Mouse (Mus musculus) MEL (cell line): Measurements from ENCODE around the gene Gm20388. TPM values are rescaled to one million over a fixed set of nuclear protein-coding genes. Genes with fewer than 3 reads are reported as not detected.

Experiments used
- DNase-seq: peaks from one replicate; pipeline ENCODE4 v3.0.0; 2011; ENCODE audit warnings: low read depth, low spot score
- H3K27ac ChIP-seq: 2 replicates; pipeline ENCODE4 v1.5.1; 2012; ENCODE audit warnings: low read depth, mild to moderate bottlenecking, control low read depth, low read length, moderate library complexity; ENCODE audit not compliant: control insufficient read depth
- H3K27me3 ChIP-seq, 2 experiments: fragments of 150-350 bp in 1 of 2; sonication (generic) in 1 of 2; 2 replicates each; pipeline ENCODE4 v1.6.1; 2012; ENCODE audit warnings: low read length in 2 of 2, mild to moderate bottlenecking in 2 of 2, improper control_type of control experiment in 1 of 2, moderate library complexity in 1 of 2; ENCODE audit not compliant: insufficient read depth in 2 of 2, control insufficient read depth in 1 of 2
- H3K36me3 ChIP-seq, 2 experiments: 2 replicates each; pipeline ENCODE4 v1.6.1; 2012 to 2014; ENCODE audit warnings: low read length in 2 of 2, improper control_type of control experiment in 1 of 2, inconsistent platforms in 1 of 2, mild to moderate bottlenecking in 1 of 2; ENCODE audit not compliant: insufficient read depth in 2 of 2, control insufficient read depth in 1 of 2
- H3K4me1 ChIP-seq, 2 experiments: fragments of 150-350 bp in 1 of 2; sonication (generic) in 1 of 2; 2 replicates each; pipeline ENCODE4 v1.6.1; 2012; ENCODE audit warnings: low read length in 2 of 2, improper control_type of control experiment in 1 of 2, mild to moderate bottlenecking in 1 of 2; ENCODE audit not compliant: insufficient read depth in 2 of 2, control insufficient read depth in 1 of 2
- H3K4me3 ChIP-seq, 2 experiments: fragments of 150-350 bp in 1 of 2; sonication (generic) in 1 of 2; 2 replicates each; pipeline ENCODE4 v1.5.1; 2012; ENCODE audit warnings: low read depth in 2 of 2, low read length in 2 of 2, mild to moderate bottlenecking in 2 of 2, moderate library complexity in 2 of 2, control low read depth in 1 of 2, improper control_type of control experiment in 1 of 2; ENCODE audit not compliant: control insufficient read depth in 1 of 2, insufficient read depth in 1 of 2
- H3K79me2 ChIP-seq: 2 replicates; pipeline ENCODE4 v1.6.1; 2012; ENCODE audit warnings: mild to moderate bottlenecking, low read length, moderate library complexity; ENCODE audit not compliant: control insufficient read depth, poor library complexity, insufficient read depth
- H3K9ac ChIP-seq: 2 replicates; pipeline ENCODE4 v1.6.1; 2012; ENCODE audit warnings: low read depth, mild to moderate bottlenecking, control low read depth, low read length, moderate library complexity; ENCODE audit not compliant: control insufficient read depth, poor library complexity, severe bottlenecking
- H3K9me3 ChIP-seq: fragments of 150-350 bp; sonication (generic); replicated peaks from 2 replicates; pipeline ENCODE4 v1.6.1; 2012; ENCODE audit warnings: mild to moderate bottlenecking, low read length, improper control_type of control experiment, moderate library complexity; ENCODE audit not compliant: insufficient read depth
- BHLHE40 ChIP-seq: IDR thresholded peaks from 2 replicates; pipeline ENCODE4 v1.6.1; 2012; ENCODE audit warnings: low read depth, mild to moderate bottlenecking, inconsistent platforms, low read length, improper control_type of control experiment, borderline replicate concordance
- CHD1 ChIP-seq: IDR thresholded peaks from 2 replicates; pipeline ENCODE4 v1.6.1; 2012; ENCODE audit warnings: low read depth, mild to moderate bottlenecking, inconsistent platforms, low read length, improper control_type of control experiment
- CHD2 ChIP-seq: IDR thresholded peaks from 2 replicates; pipeline ENCODE4 v1.6.1; 2011; ENCODE audit warnings: low read length, improper control_type of control experiment
- CTCF ChIP-seq, 3 experiments: IDR thresholded peaks in 2 of 3; conservative IDR thresholded peaks in 1 of 3; 2 replicates each; pipeline ENCODE4 v1.5.1; 2011 to 2012; ENCODE audit warnings: low read length in 3 of 3, low read depth in 2 of 3, mild to moderate bottlenecking in 2 of 3, improper control_type of control experiment in 1 of 3, inconsistent platforms in 1 of 3, mixed read lengths in 1 of 3, moderate library complexity in 1 of 3; ENCODE audit not compliant: control insufficient read depth in 1 of 3, insufficient read depth in 1 of 3, poor library complexity in 1 of 3, severe bottlenecking in 1 of 3
- ELF1 ChIP-seq: IDR thresholded peaks from 2 replicates; pipeline ENCODE4 v1.6.1; 2014; ENCODE audit warnings: low read depth, mild to moderate bottlenecking, inconsistent platforms, low read length, improper control_type of control experiment, moderate library complexity
- JUND ChIP-seq: IDR thresholded peaks from 2 replicates; pipeline ENCODE4 v1.6.1; 2011; ENCODE audit warnings: low read depth, mild to moderate bottlenecking, improper control_type of control experiment, low read length
- MAFK ChIP-seq: IDR thresholded peaks from 2 replicates; pipeline ENCODE4 v1.6.1; 2011; ENCODE audit warnings: low read depth, mild to moderate bottlenecking, low read length, improper control_type of control experiment, borderline replicate concordance
- MAZ ChIP-seq: IDR thresholded peaks from 2 replicates; pipeline ENCODE4 v1.6.1; 2012; ENCODE audit warnings: low read depth, mild to moderate bottlenecking, inconsistent platforms, low read length, improper control_type of control experiment
- MEF2A ChIP-seq: IDR thresholded peaks from 2 replicates; pipeline ENCODE4 v1.6.1; 2014; ENCODE audit warnings: low read depth, mild to moderate bottlenecking, inconsistent platforms, low read length, improper control_type of control experiment; ENCODE audit not compliant: poor library complexity, insufficient replicate concordance, severe bottlenecking; ENCODE audit errors: extremely low read depth
- MXI1 ChIP-seq: IDR thresholded peaks from 2 replicates; pipeline ENCODE4 v1.6.1; 2011; ENCODE audit warnings: mild to moderate bottlenecking, low read depth, low read length, improper control_type of control experiment
- MYC ChIP-seq: IDR thresholded peaks from 2 replicates; pipeline ENCODE4 v1.6.1; 2011; ENCODE audit warnings: low read depth, mild to moderate bottlenecking, low read length, improper control_type of control experiment, moderate library complexity
- POLR2A ChIP-seq, 2 experiments: IDR thresholded peaks; 2 replicates each; pipeline ENCODE4 v1.6.1; 2011 to 2012; ENCODE audit warnings: low read length in 2 of 2, mild to moderate bottlenecking in 2 of 2, control low read depth in 1 of 2, improper control_type of control experiment in 1 of 2, low read depth in 1 of 2, moderate library complexity in 1 of 2; ENCODE audit not compliant: control insufficient read depth in 1 of 2, insufficient read depth in 1 of 2, poor library complexity in 1 of 2
- RAD21 ChIP-seq: IDR thresholded peaks from 2 replicates; pipeline ENCODE4 v1.6.1; 2011; ENCODE audit warnings: mild to moderate bottlenecking, low read depth, low read length, improper control_type of control experiment
- RCOR1 ChIP-seq: IDR thresholded peaks from 2 replicates; pipeline ENCODE4 v1.6.1; 2012; ENCODE audit warnings: low read depth, mild to moderate bottlenecking, inconsistent platforms, low read length, improper control_type of control experiment
- SIN3A ChIP-seq: IDR thresholded peaks from 2 replicates; pipeline ENCODE4 v1.6.1; 2012; ENCODE audit warnings: low read length, improper control_type of control experiment, inconsistent platforms
- TAL1 ChIP-seq: IDR thresholded peaks from 2 replicates; pipeline ENCODE4 v1.6.1; 2012; ENCODE audit warnings: mild to moderate bottlenecking, inconsistent platforms, low read length, moderate library complexity, mixed read lengths
- USF2 ChIP-seq, 2 experiments: IDR thresholded peaks; 2 replicates each; pipeline ENCODE4 v1.6.1; 2011 to 2012; ENCODE audit warnings: improper control_type of control experiment in 2 of 2, low read length in 2 of 2, borderline replicate concordance in 1 of 2, inconsistent platforms in 1 of 2, low read depth in 1 of 2, mild to moderate bottlenecking in 1 of 2; ENCODE audit not compliant: insufficient read depth in 1 of 2
- ZMIZ1 ChIP-seq: IDR thresholded peaks from 2 replicates; pipeline ENCODE4 v1.6.1; 2012; ENCODE audit warnings: low read depth, mild to moderate bottlenecking, inconsistent platforms, low read length, improper control_type of control experiment, moderate library complexity
- polyA plus RNA-seq, 2 experiments: library from polyadenylated mRNA; stranded (reverse) in 1 of 2; unstranded in 1 of 2; fragments of >175 nt in 1 of 2; fragments of >200 nt in 1 of 2; gene quantifications; 2 replicates each; pipeline versions ENCODE4 v1.2.1 to v1.2.4; 2012; ENCODE audit warnings: low replicate concordance in 2 of 2, low read depth in 1 of 2; ENCODE audit not compliant: insufficient read length in 2 of 2, insufficient read depth in 1 of 2, missing spikeins in 1 of 2
- total RNA-seq: library from RNA; depleted of rRNA; stranded (reverse); fragments of 300-350 nt; gene quantifications from 2 replicates; pipeline ENCODE4 v1.2.3, GENCODE M21; 2012

The Gm20388 gene
- total and polyA plus RNA-seq, 3 experiments = 11.1 to 17.8 TPM; not detected in 1

DNA sequence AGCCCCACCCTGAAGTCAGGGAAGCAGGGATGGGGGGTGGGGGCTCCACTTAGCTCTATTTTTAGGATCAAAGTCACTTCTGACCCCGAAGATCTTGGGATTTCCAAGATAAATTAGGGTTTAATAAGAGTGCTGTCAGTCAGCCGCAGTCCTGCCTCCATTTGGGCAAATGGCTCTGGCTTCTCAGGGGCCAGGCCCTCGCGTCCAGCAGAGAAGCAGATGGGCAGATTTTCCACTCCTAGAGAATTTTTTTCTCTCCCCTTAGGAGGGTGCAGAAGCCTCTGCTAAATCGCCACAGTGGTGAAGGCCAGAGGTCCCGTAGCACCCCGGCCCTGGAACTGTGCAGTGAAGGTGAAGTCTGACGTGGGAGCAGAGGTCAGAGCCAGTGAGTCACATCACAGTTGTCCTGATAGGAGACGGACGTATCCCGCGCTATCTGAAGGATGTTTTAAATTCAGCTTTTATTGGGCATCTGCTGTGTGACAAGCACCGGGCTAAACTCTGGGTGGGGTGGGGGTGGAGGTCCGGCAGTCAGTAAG lies 1345.2 kb downstream of the Gm20388 start:
- DNase-seq = no peak
- Histone ChIP-seq H3K79me2 (no peaks in the 10 kb centered on the region), H3K9ac (no peak overlapping the region), H3K4me1 (no peaks in the 10 kb centered on the region), H3K27ac (no peak overlapping the region), H3K27me3 (no peaks in the 10 kb centered on the region), H3K36me3 (no peaks in the 10 kb centered on the region), H3K4me3 (no peak overlapping the region), H3K9me3 (no peaks in the 10 kb centered on the region)
- TF ChIP-seq BHLHE40 (no peak), CHD1 (no peak), TAL1 (no peak), MAFK (no peak), SIN3A (no peak), ZMIZ1 (no peak), CTCF (IDR thresholded peaks at IDR 0.05 in 2 of 3, conservative IDR thresholded peaks at IDR 0.05 in 1 of 3; ENCODE audit: control insufficient read depth in 1 of 3, insufficient read depth in 1 of 3, low read depth in 2 of 3, low read length in 3 of 3, poor library complexity in 1 of 3, severe bottlenecking in 1 of 3) (no peak), MXI1 (no peak), RCOR1 (no peak), CHD2 (no peak), JUND (no peak), USF2 (IDR thresholded peaks at IDR 0.05; ENCODE audit: borderline replicate concordance in 1 of 2, insufficient read depth in 1 of 2, low read depth in 1 of 2, low read length in 2 of 2) (no peak), MYC (no peak), MAZ (no peak), RAD21 (no peak), ELF1 (no peak)

- Histone ChIP-seq H3K27me3 (no peaks in the 10 kb centered on the region), H3K9me3 (no peaks in the 10 kb centered on the region), H3K4me3 (no peak overlapping the region)
These were observed 1347.6 kb downstream of the Gm20388 start for GRCm38 (mm10) chr8:121258126-121258792.

More at GRCm38 (mm10) chr8:121258126-121258792, 1347.6 kb downstream of the Gm20388 start:
- Histone ChIP-seq H3K27ac (no peak overlapping the region), H3K9ac (no peak overlapping the region), H3K79me2 (no peaks in the 10 kb centered on the region), H3K4me1 (no peaks in the 10 kb centered on the region)
- DNase-seq = no peak
- no peak for TF ChIP-seq JUND
- TF ChIP-seq POLR2A (IDR thresholded peaks at IDR 0.05; ENCODE audit: control insufficient read depth in 1 of 2, insufficient read depth in 1 of 2, low read depth in 1 of 2, low read length in 2 of 2, poor library complexity in 1 of 2) = no peak
- TF ChIP-seq ELF1 = no peak
- TF ChIP-seq MEF2A = no peak
- no peak for TF ChIP-seq MAFK
- TF ChIP-seq, all 39 proteins: peak for 0
- H3K36me3 ChIP-seq = no peaks in the 10 kb centered on the region
